Mouse (Mus musculus): ENCODE measurements around the gene Mbnl1.

Gene Mbnl1

DNA sequence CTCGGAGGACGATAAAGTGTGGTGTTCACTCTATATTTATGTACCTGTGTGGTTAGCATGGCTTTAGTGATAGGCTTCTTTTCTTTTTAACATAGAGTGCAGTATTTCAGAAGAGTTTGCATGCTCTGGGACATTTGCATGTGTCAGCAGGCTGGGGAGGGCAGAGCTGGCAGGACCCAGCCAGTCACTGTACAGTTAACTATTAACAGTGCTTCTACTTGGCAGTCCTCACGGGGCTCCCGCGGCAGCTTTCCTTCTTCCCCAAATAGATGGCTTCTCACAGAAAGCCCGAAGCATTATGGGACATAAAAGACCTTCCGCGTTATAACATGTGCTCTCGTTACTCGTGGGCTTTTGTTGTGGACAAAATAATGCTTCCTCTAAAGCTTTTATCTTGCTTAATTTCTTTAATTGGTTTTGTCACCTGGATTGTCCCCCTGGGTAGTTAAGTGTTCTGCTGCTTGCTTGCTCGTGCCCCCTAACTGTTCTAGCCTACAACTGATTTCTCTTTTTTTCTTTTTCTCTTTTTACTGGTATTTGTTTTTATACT is 142.5 kb downstream of the Mbnl1 start:
- DNase-seq, result peak; percentile 94

DNA sequence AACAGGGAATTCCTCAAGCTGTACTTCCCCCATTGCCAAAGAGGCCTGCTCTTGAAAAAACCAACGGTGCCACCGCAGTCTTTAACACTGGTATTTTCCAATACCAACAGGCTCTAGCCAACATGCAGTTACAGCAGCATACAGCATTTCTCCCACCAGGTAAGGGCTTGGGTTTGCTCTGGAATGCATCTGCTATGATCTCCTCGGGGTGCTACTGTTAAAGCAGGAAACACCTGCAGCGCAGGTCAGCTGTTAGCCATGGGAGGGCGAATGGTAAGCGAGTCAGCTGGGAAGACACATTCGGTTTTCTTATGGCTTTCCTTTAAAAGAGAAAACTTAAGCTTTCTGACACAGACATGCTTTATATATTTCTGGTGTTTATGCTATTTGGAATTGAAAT is 143.0 kb downstream of the Mbnl1 start:
- DNase-seq, result no peak

DNA sequence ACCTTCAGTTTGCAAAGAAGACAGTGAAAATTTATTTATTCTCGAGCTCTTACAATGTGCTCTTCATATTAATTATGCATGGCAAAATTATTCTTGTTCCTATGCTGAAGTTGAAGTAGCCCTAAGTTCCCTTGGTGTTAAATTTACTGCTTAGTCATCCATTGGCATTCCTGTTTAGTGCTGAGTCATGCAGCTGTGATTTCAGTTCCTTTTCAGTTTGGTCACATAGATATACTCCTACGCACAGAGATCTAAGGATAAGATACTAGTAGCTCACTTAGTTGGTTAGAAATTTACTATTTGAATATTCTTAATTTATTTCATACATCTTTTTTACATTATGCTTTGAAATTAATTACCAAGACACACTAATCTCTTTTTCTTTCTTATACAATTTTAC is 143.5 kb downstream of the Mbnl1 start:
- no peak for DNase-seq

DNA sequence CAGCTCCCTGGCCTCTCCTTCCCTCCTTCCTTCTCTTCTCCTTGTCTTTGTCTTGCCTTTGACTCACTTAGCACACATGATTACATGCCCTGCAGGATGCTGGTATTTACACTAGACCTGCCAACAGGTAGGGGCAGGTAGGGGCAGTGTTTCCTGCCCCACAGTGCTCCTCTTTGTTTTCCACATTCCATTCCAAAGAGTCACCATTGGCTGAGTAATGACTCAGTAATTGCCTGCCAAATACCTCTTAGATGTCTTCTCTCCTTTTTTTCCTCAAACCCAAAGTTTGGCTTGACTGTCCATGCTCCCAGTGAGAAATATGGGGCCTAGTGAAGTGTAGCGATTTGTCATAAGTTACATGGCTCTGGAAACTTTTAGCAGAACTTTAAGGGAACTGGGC is 145.0 kb downstream of the Mbnl1 start:
- DNase-seq, result no peak

DNA sequence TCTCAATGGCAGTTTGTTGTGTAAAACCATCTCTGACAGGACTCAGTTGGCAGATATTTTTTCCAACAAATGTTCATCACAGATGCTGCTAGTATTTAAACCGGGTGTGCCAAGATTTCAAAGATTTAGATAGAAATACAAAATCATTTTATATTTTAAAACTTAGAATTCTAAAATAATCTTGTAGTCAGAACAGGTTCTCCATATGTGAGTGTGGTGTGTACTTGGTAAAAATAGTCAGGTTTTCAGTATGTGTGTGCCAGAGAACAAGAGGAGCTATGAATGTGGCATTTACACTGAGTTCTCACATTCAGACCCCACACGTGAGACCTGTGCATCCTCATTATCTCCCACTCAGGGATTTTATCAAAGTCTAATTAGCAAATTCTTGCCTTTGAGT is 147.6 kb downstream of the Mbnl1 start:
- no peak for DNase-seq

DNA sequence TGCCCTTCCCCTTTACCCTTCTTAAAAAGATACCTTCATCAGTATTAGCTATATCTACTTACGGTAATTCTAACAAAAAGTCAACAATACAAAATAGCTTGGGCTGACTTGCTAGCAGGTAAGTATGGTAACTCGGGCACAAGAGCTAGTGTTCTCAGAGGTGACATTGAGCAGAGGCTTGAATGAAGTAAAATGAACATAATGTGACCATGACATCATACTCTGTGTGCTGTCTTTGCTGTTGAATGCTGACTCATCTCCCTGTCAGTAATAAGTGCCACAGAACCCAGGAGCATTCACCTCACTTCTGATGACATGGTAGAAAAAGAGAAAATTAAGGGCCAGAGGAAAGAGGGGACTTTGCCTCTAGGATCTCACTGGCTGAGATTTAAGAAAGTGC is 158.6 kb downstream of the Mbnl1 start:
- no peak for DNase-seq

DNA sequence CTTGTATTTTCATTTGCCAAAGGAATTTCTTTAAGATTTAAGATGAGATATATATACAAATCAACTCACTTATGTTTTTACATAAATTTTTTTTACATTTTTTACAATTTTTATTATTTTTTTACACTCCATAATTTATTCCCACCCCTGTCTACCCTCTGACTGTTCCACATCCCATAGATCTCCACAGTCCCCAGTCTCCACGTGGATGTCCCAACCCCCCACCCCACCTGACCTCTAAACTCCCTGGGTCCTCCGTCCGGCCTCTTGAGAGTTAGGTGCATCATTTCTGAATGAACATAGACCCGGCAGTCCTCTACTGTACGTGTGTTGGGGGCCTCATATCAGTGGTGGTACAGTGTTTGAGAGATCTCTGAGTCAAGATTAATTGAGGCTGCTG is 159.1 kb downstream of the Mbnl1 start:
- DNase-seq, result peak; percentile 82

DNA sequence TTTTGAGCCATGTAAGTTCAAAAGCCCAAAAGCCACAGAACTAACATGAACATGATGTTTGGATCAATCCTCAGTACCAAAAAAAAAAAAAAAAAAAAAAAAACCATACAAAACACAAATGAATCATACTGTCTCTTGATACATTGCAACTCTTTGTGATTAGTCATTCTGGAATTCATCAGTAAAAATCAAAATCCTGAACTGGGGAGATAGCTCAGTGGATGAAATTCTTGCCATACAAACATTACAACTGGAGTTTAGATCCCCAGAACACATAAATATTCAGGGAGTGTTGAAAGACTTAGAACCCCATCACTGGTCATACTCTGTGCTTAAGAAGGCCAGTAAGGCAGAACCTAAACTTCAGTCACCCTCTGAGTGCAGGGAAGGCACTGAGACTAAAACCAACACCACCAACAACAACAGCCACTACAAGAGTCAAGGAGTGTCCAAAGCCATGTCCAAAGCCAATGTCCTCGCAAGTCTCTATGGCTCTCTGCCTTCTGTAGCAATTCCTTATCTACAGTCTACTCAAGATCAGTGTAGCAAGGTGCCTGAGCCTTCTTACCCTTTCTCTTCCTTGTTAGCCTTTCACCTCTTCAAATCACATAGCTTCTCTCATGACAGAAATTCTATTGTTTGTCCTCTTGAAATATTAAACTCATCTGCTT is 160.3 kb downstream of the Mbnl1 start:
- DNase-seq, result no peak

DNA sequence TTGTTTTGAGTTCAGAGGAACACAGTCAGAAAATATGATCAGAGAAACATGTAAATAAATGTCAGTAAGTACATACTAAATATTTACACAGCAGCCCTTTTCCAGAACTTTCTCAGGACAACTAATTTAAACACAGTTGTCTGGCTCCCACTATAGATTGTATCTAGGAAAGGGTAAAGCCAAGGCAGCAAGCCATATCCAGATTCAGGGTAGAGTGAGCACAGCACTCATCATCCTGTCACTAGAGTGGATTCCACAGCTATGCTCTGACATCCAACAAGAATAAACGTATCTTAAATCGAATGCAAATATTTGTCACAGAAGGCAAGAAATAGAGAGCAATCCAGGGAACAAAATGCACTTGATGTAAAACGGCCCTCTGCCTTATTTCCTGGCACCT is 165.9 kb downstream of the Mbnl1 start:
- DNase-seq, result no peak

DNA sequence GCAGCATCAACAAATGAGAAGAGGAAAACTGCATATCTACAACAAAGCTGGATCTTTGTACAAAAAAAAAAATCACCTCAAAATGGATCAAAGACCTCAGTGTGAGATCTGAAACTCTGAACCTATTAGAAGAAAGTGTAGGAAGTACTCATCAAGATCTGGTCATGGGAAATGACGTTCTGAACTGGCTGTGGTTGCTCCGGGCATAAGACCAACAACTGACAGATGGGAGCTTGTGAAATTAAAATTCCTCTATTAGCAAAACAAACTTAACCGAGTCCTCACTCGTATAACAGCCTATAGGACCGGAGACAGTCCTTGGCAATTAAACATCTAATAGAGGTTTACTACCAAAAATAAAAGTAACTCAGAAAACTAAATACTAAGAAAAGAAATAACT is 166.5 kb downstream of the Mbnl1 start:
- peak; percentile 94 for DNase-seq

DNA sequence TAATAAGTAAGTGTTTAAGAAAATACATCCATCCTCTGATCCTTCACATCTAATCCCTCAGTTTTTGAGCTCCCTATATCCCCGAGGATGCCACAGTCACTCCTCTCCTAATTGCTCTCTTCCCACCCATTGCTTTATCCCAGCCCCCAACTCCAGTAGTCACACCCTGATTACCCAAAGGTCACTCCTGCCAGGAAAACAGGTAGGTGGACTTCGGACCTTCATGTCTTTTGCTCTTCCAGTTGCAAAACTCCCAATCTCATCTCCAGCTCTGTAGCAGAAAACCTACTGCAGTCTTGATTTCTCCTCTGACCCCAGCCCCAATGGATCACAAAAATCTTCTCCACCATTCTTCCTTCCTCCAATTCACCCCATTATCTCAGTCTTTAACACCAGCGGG is 169.6 kb downstream of the Mbnl1 start:
- no peak for DNase-seq

DNA sequence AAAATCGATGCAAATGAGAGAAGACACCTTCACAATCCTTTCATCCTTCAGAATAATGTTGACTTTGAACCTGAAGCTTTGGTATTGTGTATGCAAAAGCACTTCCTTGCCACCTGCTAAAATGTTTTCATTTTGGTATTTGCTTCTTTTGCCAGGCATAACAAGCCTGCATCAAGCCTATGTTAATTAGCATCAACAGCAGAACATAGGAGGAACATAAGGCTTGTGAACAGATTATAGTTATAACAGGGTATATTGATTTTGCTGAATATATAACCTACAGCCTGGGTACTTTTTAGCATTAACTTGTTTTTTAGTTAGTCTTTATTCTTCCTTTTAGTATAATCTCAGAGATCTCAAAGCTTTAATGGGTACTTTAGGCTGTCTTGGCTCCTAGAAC is 172.9 kb downstream of the Mbnl1 start:
- DNase-seq, result no peak

DNA sequence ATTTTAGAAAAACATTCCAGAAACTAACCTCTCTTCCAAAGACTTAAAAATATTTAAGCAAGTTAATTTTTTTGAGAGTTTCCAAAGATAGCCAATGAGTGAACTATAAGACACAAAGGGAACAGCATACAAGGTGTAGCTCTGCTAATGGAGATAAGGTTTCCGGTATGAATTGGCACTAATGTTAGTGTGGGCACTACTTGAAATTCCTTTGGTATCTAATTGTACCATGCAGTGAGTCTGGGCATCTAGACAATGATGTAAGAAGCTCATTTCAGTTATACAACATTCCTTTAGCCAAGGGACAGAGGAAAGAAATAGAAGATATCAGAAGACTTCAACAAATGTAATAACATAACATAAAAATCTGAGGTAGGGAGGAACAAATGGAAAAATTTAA is 175.7 kb downstream of the Mbnl1 start:
- DNase-seq, result no peak

DNA sequence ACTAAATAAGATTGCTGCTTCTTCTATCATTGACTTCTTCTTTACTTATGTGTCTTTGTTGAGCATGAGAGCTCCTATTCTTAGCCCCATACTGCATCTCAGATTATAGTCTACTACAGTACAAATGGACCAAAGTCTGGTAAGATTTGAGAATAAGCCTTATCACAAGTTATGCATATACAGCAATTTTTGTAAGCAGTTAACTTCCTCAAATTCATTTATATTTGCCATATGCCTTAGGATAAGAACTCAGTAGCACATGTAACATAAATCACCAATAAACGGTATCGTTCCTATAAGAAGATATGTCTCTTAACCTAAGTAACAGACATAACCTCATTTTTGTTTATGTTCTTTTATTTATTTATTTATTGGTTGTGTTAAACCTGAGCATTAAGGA is 188.1 kb downstream of the Mbnl1 start:
- no peak for DNase-seq
